In the genomic region with DNA sequence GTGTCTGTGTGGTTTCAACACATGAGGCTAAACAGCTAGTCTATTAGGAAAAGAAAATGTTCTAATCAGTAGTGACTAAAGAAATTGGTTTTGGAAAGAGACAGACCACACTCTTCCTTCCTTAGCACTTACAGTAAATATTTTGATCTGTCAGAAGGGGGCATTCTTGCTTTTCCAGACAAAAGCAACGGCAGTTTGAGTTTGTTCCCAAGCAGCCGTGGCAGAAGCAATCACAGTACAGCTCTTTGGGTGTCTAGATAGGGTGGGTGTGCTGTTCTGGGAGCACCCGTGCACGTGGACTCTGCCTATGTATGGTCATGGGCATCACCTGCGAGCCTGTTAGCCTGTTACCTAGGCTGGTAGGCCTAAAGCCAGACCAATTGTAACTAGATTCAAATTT, we compare ENCODE assay signal across 21 mouse cellular contexts.
A peak's percentile ranks its signal among the peaks of the same experiment; 100 is the strongest.
DNase-seq lines count a peak whose midpoint lies in the region; ATAC-seq and TF ChIP-seq lines count a peak whose summit lies in the region.
"Had no signal": no experiment of that assay in that cellular context is flagged by ENCODE, and none has a peak within 500 bp of the region (broad histone marks: within the 10 kb centered on the region; RNA-seq: fewer than 3 reads in every experiment).

No protein-coding gene starts in this region.

- in situ Hi-C loops in CH12.LX (cut with MboI; ENCODE audit: low pct_ligation_motif_present, low pct_unique_long_range_greater_than_20kb, low sequenced_read_pairs): no loop called here

- H3K36me3 ChIP-seq in CH12.LX (replicated peaks in 1 of 2; ENCODE audit: control insufficient read depth in 1 of 2, insufficient read depth in 1 of 2, low read length in 1 of 2): no peaks in the 10 kb centered on the region
- H3K36me3 ChIP-seq: embryonic facial prominence, embryonic 13.5 days; heart, embryonic 12.5 days; hindbrain, embryonic 10.5 days; hindbrain, embryonic 15.5 days had no signal

- H3K4me1 ChIP-seq in CH12.LX (ENCODE audit: control insufficient read depth in 1 of 2, insufficient read depth in 2 of 2): peaks cover 2 to 19% of the 10 kb centered on the region in 2 experiments; a peak in 3 of 4 replicates
- H3K4me1 ChIP-seq: embryonic facial prominence, embryonic 13.5 days; heart, embryonic 12.5 days; hindbrain, embryonic 10.5 days; hindbrain, embryonic 15.5 days had no signal

- H3K9ac ChIP-seq in CH12.LX (ENCODE audit: insufficient read depth, low read depth): no peak overlapping the region
- H3K9ac ChIP-seq: embryonic facial prominence, embryonic 13.5 days; heart, embryonic 12.5 days; hindbrain, embryonic 15.5 days had no signal

- H3K79me2 ChIP-seq in CH12.LX (replicated peaks; ENCODE audit: control insufficient read depth, extremely low read depth, insufficient read depth, poor library complexity, severe bottlenecking): no peaks in the 10 kb centered on the region

- TF ChIP-seq RAD21 in CH12.LX (IDR thresholded peaks at IDR 0.05; ENCODE audit: low read depth, low read length): peak; percentile 19

- intact Hi-C loops in left cerebral cortex, postnatal 14 days (cut with DNase I): loop anchor here (10.0 kb wide), 1 partner anchor 157 kb away; no protein-coding TSS in a partner anchor

- DNase-seq in frontal cortex, postnatal 10 days (ENCODE audit: low spot score in 2 of 2): no peak
- peak; percentile 30 to 71 for DNase-seq in left cerebral cortex, postnatal 14 days (ENCODE audit: low spot score in 2 of 2)
- no peak for DNase-seq in left cerebral cortex, adult 8-10 months (ENCODE audit: low spot score in 2 of 2)
- no peak for DNase-seq in CH12.LX (ENCODE audit: extremely low read depth)
- DNase-seq in brain, embryonic 14.5 days (ENCODE audit: low read depth): peak; percentile 25
- no peak for DNase-seq in adrenal gland, adult 18-20 months (ENCODE audit: low spot score in 2 of 2)
- DNase-seq in thymus, adult 18-20 months: no peak
- DNase-seq: adrenal gland, adult 8-10 months; adrenal gland, postnatal 36 days; cerebellum, adult 11-12 months; cerebellum, adult 9-10 months; cerebellum, postnatal 25 days; gastrocnemius, adult 2 months; gastrocnemius, postnatal 25 days had no signal

- ATAC-seq in frontal cortex, adult (ENCODE audit: low TSS enrichment): peak; percentile 58
- ATAC-seq: forebrain, embryonic 14.5 days; inflammation-experienced regulatory T-cells, adult 6 months had no signal

- H3K27ac ChIP-seq in CH12.LX (ENCODE audit: insufficient read depth, low read depth): no peak overlapping the region
- H3K27ac ChIP-seq: embryonic facial prominence, embryonic 13.5 days; gastrocnemius, adult 2 months; hindbrain, embryonic 10.5 days; hindbrain, embryonic 15.5 days had no signal

- dilution Hi-C loops in CH12.LX (cut with MboI; ENCODE audit: extremely low pct_ligation_motif_present, extremely low pct_unique_long_range_greater_than_20kb, low sequenced_read_pairs): no loop called here

- no peak overlapping the region for H3K4me3 ChIP-seq in CH12.LX (replicated peaks in 1 of 3; ENCODE audit: low read depth in 2 of 3, low read length in 2 of 3, poor library complexity in 1 of 3)
- H3K4me3 ChIP-seq: embryonic facial prominence, embryonic 13.5 days; gastrocnemius, adult 2 months; heart, embryonic 12.5 days; hindbrain, embryonic 10.5 days; hindbrain, embryonic 15.5 days had no signal

- TF ChIP-seq POLR2A in CH12.LX (IDR thresholded peaks at IDR 0.05; ENCODE audit: low read depth, low read length): no peak
- no peak for TF ChIP-seq POLR2A in brain, embryonic 14.5 days (IDR thresholded peaks at IDR 0.05; ENCODE audit: borderline replicate concordance, extremely low read depth, insufficient read depth, insufficient read length, poor library complexity, severe bottlenecking)

- no peaks in the 10 kb centered on the region for H3K9me3 ChIP-seq in CH12.LX (replicated peaks; ENCODE audit: low read length)
- H3K9me3 ChIP-seq: embryonic facial prominence, embryonic 13.5 days; heart, embryonic 12.5 days; hindbrain, embryonic 10.5 days; hindbrain, embryonic 15.5 days had no signal

- no peak overlapping the region for H3K4me2 ChIP-seq in CH12.LX (ENCODE audit: insufficient read depth, low read depth, poor library complexity, severe bottlenecking)
- H3K4me2 ChIP-seq: embryonic facial prominence, embryonic 13.5 days; heart, embryonic 12.5 days; hindbrain, embryonic 15.5 days had no signal

- peak in 1 of 2 experiments; percentile 13; a peak in 1 of 4 replicates for TF ChIP-seq CTCF in CH12.LX (conservative IDR thresholded peaks at IDR 0.05 in 1 of 2, IDR thresholded peaks at IDR 0.05 in 1 of 2; ENCODE audit: low read depth in 2 of 2, low read length in 2 of 2)
- TF ChIP-seq CTCF in brain, embryonic 14.5 days (IDR thresholded peaks at IDR 0.05; ENCODE audit: borderline replicate concordance, extremely low read depth, insufficient read depth, insufficient read length): no peak

- no peaks in the 10 kb centered on the region for H3K27me3 ChIP-seq in CH12.LX (replicated peaks)
- H3K27me3 ChIP-seq: embryonic facial prominence, embryonic 13.5 days; heart, embryonic 12.5 days; hindbrain, embryonic 15.5 days had no signal

- no peak for TF ChIP-seq EP300 in CH12.LX (IDR thresholded peaks at IDR 0.05; ENCODE audit: low read length)

TF ChIP-seq in CH12.LX, 34 proteins besides CTCF, POLR2A, EP300 and RAD21:
- TF ChIP-seq TBP (conservative IDR thresholded peaks at IDR 0.05; ENCODE audit: low read depth, low read length) (no peak), NELFE (IDR thresholded peaks at IDR 0.05; ENCODE audit: low read depth, low read length) (no peak), JUN (IDR thresholded peaks at IDR 0.05; ENCODE audit: insufficient read depth, low read depth, low read length) (no peak), CHD2 (IDR thresholded peaks at IDR 0.05; ENCODE audit: low read length) (no peak), MYC (IDR thresholded peaks at IDR 0.05; ENCODE audit: low read depth, low read length) (no peak), GABPA (IDR thresholded peaks at IDR 0.05; ENCODE audit: insufficient replicate concordance, low read depth, low read length) (no peak), ZMIZ1 (IDR thresholded peaks at IDR 0.05; ENCODE audit: low read depth, low read length) (no peak), ELF1 (IDR thresholded peaks at IDR 0.05; ENCODE audit: low read depth, low read length) (no peak), IRF4 (IDR thresholded peaks at IDR 0.05; ENCODE audit: low read depth, low read length) (no peak), ZNF384 (IDR thresholded peaks at IDR 0.05; ENCODE audit: low read depth, low read length) (no peak), SIN3A (IDR thresholded peaks at IDR 0.05; ENCODE audit: low read length) (no peak), MAFK (IDR thresholded peaks at IDR 0.05; ENCODE audit: insufficient replicate concordance, low read length) (no peak)

Comparison
In these comparisons a context has a peak if more than half of its experiments do, and no peak if none do; other contexts are left out.
1. DNase-seq: peak in left cerebral cortex, postnatal 14 days (2 of 2) and brain, embryonic 14.5 days (single experiment); none in frontal cortex, postnatal 10 days (0 of 2), left cerebral cortex, adult 8-10 months (0 of 2), CH12.LX (single experiment), adrenal gland, adult 18-20 months (0 of 2) and thymus, adult 18-20 months (0 of 2).